Comparison of ENCODE assay signal across 10 mouse cellular contexts in the genomic region with DNA sequence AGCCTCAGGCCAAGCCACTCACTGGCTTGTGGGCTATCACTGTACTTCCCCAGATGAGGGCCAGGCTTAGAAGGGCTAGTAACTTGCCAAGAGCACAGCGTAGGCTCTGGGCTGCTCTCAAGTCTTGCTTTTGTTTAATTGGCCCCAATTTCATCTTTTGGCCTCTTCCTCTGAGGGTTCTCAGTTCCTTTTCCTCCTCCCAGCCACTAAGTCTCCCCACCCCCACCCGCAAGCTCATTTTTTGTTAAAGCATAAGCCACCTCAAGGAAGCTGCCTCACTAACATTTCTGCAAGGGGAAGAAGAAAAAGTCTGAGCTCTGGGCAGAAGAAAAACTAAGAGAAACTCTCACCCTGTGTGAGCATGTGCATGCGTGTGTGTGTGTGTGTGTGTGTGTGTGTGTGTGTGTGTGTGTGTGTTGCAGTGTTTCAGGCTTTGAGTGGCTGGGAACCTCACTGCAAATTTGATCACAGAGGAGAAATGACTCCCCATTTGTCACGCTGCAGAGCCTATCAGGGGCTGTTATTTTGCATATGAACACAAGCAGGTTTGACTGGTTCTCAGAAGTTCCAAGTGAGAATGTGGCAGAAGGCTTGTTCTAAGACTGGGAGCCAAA. TPM values are rescaled to one million over a fixed set of nuclear protein-coding genes. Genes with fewer than 3 reads are reported as not detected.
DNase-seq lines count a peak whose midpoint lies in the region; ATAC-seq and TF ChIP-seq lines count a peak whose summit lies in the region.
"Had no signal": no experiment of that assay in that cellular context is flagged by ENCODE, and none has a peak within 500 bp of the region (broad histone marks: within the 10 kb centered on the region; RNA-seq: fewer than 3 reads in every experiment).

No protein-coding gene starts in this region.

- no peaks in the 10 kb centered on the region for H3K36me3 ChIP-seq in hindbrain, embryonic 10.5 days
- H3K36me3 ChIP-seq in hindbrain, embryonic 12.5 days = no peaks in the 10 kb centered on the region
- H3K36me3 ChIP-seq in stomach, embryonic 15.5 days = no peaks in the 10 kb centered on the region
- no peaks in the 10 kb centered on the region for H3K36me3 ChIP-seq in midbrain, embryonic 10.5 days
- H3K36me3 ChIP-seq: limb, embryonic 13.5 days had no signal

- no peak for TF ChIP-seq CTCF in bone marrow, adult 2 months (IDR thresholded peaks at IDR 0.05; ENCODE audit: control insufficient read depth, insufficient read depth, low read length)

- no peaks in the 10 kb centered on the region for H3K9me3 ChIP-seq in hindbrain, embryonic 10.5 days
- no peaks in the 10 kb centered on the region for H3K9me3 ChIP-seq in hindbrain, embryonic 12.5 days (replicated peaks)
- H3K9me3 ChIP-seq in stomach, embryonic 15.5 days = no peaks in the 10 kb centered on the region
- no peaks in the 10 kb centered on the region for H3K9me3 ChIP-seq in midbrain, embryonic 10.5 days (replicated peaks)
- H3K9me3 ChIP-seq: limb, embryonic 13.5 days had no signal

- H3K4me2 ChIP-seq in hindbrain, embryonic 12.5 days (replicated peaks) = no peak overlapping the region
- peak overlapping the region; percentile 8; the same call in 1 of the 2 replicates for H3K4me2 ChIP-seq in stomach, embryonic 15.5 days
- H3K4me2 ChIP-seq: limb, embryonic 13.5 days had no signal

- no peak for DNase-seq in hindbrain, embryonic 10.5 days (ENCODE audit: low spot score)
- peak; percentile 44 for DNase-seq in kidney, postnatal 10 days
- DNase-seq in gastrocnemius, adult 18-20 months (ENCODE audit: low spot score) = no peak
- no peak for DNase-seq in spleen, postnatal 10 days (ENCODE audit: low spot score in 2 of 2)
- no peak for DNase-seq in midbrain, embryonic 10.5 days (ENCODE audit: low spot score)
- DNase-seq: cerebellum, adult 8-10 months had no signal

- peaks cover 46% of the 10 kb centered on the region for H3K27me3 ChIP-seq in hindbrain, embryonic 10.5 days (ENCODE audit: insufficient read depth, poor library complexity, severe bottlenecking)
- peaks cover 47% of the 10 kb centered on the region for H3K27me3 ChIP-seq in hindbrain, embryonic 12.5 days
- no peaks in the 10 kb centered on the region for H3K27me3 ChIP-seq in stomach, embryonic 15.5 days (replicated peaks)
- H3K27me3 ChIP-seq in midbrain, embryonic 10.5 days (ENCODE audit: low read depth, poor library complexity, severe bottlenecking) = peaks cover 48% of the 10 kb centered on the region

- H3K4me3 ChIP-seq in hindbrain, embryonic 10.5 days = no peak overlapping the region
- no peak overlapping the region for H3K4me3 ChIP-seq in hindbrain, embryonic 12.5 days
- no peak overlapping the region for H3K4me3 ChIP-seq in bone marrow, adult 2 months (replicated peaks; ENCODE audit: control insufficient read depth, low read depth, low read length)
- H3K4me3 ChIP-seq in stomach, embryonic 15.5 days (replicated peaks) = no peak overlapping the region
- no peak overlapping the region for H3K4me3 ChIP-seq in midbrain, embryonic 10.5 days
- H3K4me3 ChIP-seq: limb, embryonic 13.5 days had no signal

- 46% methylated on average over 4 of the region's 4 CpGs for WGBS in hindbrain, embryonic 10.5 days
- 66% methylated on average over 4 of the region's 4 CpGs for WGBS in hindbrain, embryonic 12.5 days
- under 1% methylated on average over 4 of the region's 4 CpGs for WGBS in bone marrow, adult 2 months
- WGBS in stomach, embryonic 15.5 days = 41% methylated on average over 4 of the region's 4 CpGs
- WGBS in midbrain, embryonic 10.5 days = 57% methylated on average over 4 of the region's 4 CpGs

- H3K4me1 ChIP-seq in hindbrain, embryonic 10.5 days (replicated peaks) = peaks cover 47% of the 10 kb centered on the region
- peaks cover 12% of the 10 kb centered on the region for H3K4me1 ChIP-seq in hindbrain, embryonic 12.5 days
- peaks cover 8% of the 10 kb centered on the region; the same call in 1 of the 2 replicates for H3K4me1 ChIP-seq in bone marrow, adult 2 months (ENCODE audit: control insufficient read depth, insufficient read depth, low read length)
- peaks cover 33% of the 10 kb centered on the region for H3K4me1 ChIP-seq in stomach, embryonic 15.5 days
- peaks cover 39% of the 10 kb centered on the region for H3K4me1 ChIP-seq in midbrain, embryonic 10.5 days

- no peak for TF ChIP-seq POLR2A in bone marrow, adult 2 months (IDR thresholded peaks at IDR 0.05; ENCODE audit: borderline replicate concordance, control insufficient read depth, low read depth, low read length)

- H3K27ac ChIP-seq in hindbrain, embryonic 10.5 days = peak overlapping the region; percentile 54; the same call in 1 of the 2 replicates
- no peak overlapping the region for H3K27ac ChIP-seq in hindbrain, embryonic 12.5 days
- peak overlapping the region; percentile 49 for H3K27ac ChIP-seq in bone marrow, adult 2 months (ENCODE audit: control insufficient read depth, insufficient read depth, low read depth, low read length, poor library complexity)
- peak overlapping the region; percentile 76 for H3K27ac ChIP-seq in stomach, embryonic 15.5 days
- H3K27ac ChIP-seq in midbrain, embryonic 10.5 days (replicated peaks) = no peak overlapping the region
- H3K27ac ChIP-seq: limb, embryonic 13.5 days had no signal

- H3K9ac ChIP-seq in hindbrain, embryonic 12.5 days = no peak overlapping the region
- H3K9ac ChIP-seq in stomach, embryonic 15.5 days = no peak overlapping the region
- H3K9ac ChIP-seq: limb, embryonic 13.5 days had no signal

- ATAC-seq in hindbrain, embryonic 12.5 days (ENCODE audit: low FRiP score) = no peak
- ATAC-seq in stomach, embryonic 15.5 days (ENCODE audit: insufficient read depth, low FRiP score, low read depth) = 0 out of 2 replicates have a peak, but pooled peaks have one; percentile 32

RNA-seq across cellular contexts. Expression of gene Plekhg6, which starts 12.7 kb away (rescaled TPM):
- polyA plus RNA-seq in hindbrain, embryonic 10.5 days (2016; fragmentation: Nextera tagmentation; extraction: Ambion mirVana) = 0.13 and 0.20 TPM in 2 replicates
- polyA plus RNA-seq in hindbrain, embryonic 12.5 days (2016; fragmentation: Nextera tagmentation; extraction: Ambion mirVana) = 0.18 and 0.22 TPM in 2 replicates
- 0.45 TPM in 1 of 2 replicates, not detected in the other for polyA plus RNA-seq in bone marrow, adult 2 months (2011; ENCODE audit: insufficient read depth, insufficient read length, low replicate concordance, missing spikeins)
- 3.1 and 3.9 TPM in 2 replicates for polyA plus RNA-seq in stomach, embryonic 15.5 days (2015; fragmentation: Nextera tagmentation; extraction: Ambion mirVana)
- total RNA-seq in gastrocnemius, adult 18-20 months (2021) = not detected
- 0.12 and 0.15 TPM in 2 replicates for polyA plus RNA-seq in midbrain, embryonic 10.5 days (2016; fragmentation: Nextera tagmentation; extraction: Ambion mirVana)

RNA-seq across cellular contexts. Expression of gene Tnfrsf1a, which starts 18.7 kb away (rescaled TPM):
- polyA plus RNA-seq in hindbrain, embryonic 10.5 days (2016; fragmentation: Nextera tagmentation; extraction: Ambion mirVana) = 26.8 and 27.1 TPM in 2 replicates
- 29.9 and 32.6 TPM in 2 replicates for polyA plus RNA-seq in hindbrain, embryonic 12.5 days (2016; fragmentation: Nextera tagmentation; extraction: Ambion mirVana)
- 18.4 and 63.5 TPM in 2 replicates for polyA plus RNA-seq in bone marrow, adult 2 months (2011; ENCODE audit: insufficient read depth, insufficient read length, low replicate concordance, missing spikeins)
- 67.6 and 69.5 TPM in 2 replicates for polyA plus RNA-seq in stomach, embryonic 15.5 days (2015; fragmentation: Nextera tagmentation; extraction: Ambion mirVana)
- total RNA-seq in gastrocnemius, adult 18-20 months (2021) = 10 to 100 TPM; 16.6 to 24.9 TPM
- 21.7 and 24.5 TPM in 2 replicates for polyA plus RNA-seq in midbrain, embryonic 10.5 days (2016; fragmentation: Nextera tagmentation; extraction: Ambion mirVana)

RNA-seq across cellular contexts. Expression of gene Scnn1a, which starts 47.4 kb away (rescaled TPM):
- 0.40 and 0.42 TPM in 2 replicates for polyA plus RNA-seq in hindbrain, embryonic 10.5 days (2016; fragmentation: Nextera tagmentation; extraction: Ambion mirVana)
- polyA plus RNA-seq in hindbrain, embryonic 12.5 days (2016; fragmentation: Nextera tagmentation; extraction: Ambion mirVana) = 0.48 and 0.49 TPM in 2 replicates
- 1.7 and 5.6 TPM in 2 replicates for polyA plus RNA-seq in bone marrow, adult 2 months (2011; ENCODE audit: insufficient read depth, insufficient read length, low replicate concordance, missing spikeins)
- 3.1 and 3.8 TPM in 2 replicates for polyA plus RNA-seq in stomach, embryonic 15.5 days (2015; fragmentation: Nextera tagmentation; extraction: Ambion mirVana)
- under 1 TPM; 0.19 to 0.25 TPM for total RNA-seq in gastrocnemius, adult 18-20 months (2021)
- polyA plus RNA-seq in midbrain, embryonic 10.5 days (2016; fragmentation: Nextera tagmentation; extraction: Ambion mirVana) = 0.25 and 0.48 TPM in 2 replicates

RNA-seq across cellular contexts. Expression of gene Ltbr, which starts 54.2 kb away (rescaled TPM):
- polyA plus RNA-seq in hindbrain, embryonic 10.5 days (2016; fragmentation: Nextera tagmentation; extraction: Ambion mirVana) = 21.0 and 22.7 TPM in 2 replicates
- 19.6 and 20.6 TPM in 2 replicates for polyA plus RNA-seq in hindbrain, embryonic 12.5 days (2016; fragmentation: Nextera tagmentation; extraction: Ambion mirVana)
- polyA plus RNA-seq in bone marrow, adult 2 months (2011; ENCODE audit: insufficient read depth, insufficient read length, low replicate concordance, missing spikeins) = 12.4 and 23.2 TPM in 2 replicates
- polyA plus RNA-seq in stomach, embryonic 15.5 days (2015; fragmentation: Nextera tagmentation; extraction: Ambion mirVana) = 62.7 and 64.5 TPM in 2 replicates
- 10 to 100 TPM; 15.3 to 17.7 TPM for total RNA-seq in gastrocnemius, adult 18-20 months (2021)
- polyA plus RNA-seq in midbrain, embryonic 10.5 days (2016; fragmentation: Nextera tagmentation; extraction: Ambion mirVana) = 21.2 and 23.5 TPM in 2 replicates

Comparison
In these comparisons a context has a peak if more than half of its experiments do, and no peak if none do; other contexts are left out.
1. H3K27ac ChIP-seq: peak in hindbrain, embryonic 10.5 days (single experiment), bone marrow, adult 2 months (single experiment) and stomach, embryonic 15.5 days (single experiment); none in hindbrain, embryonic 12.5 days (single experiment) and midbrain, embryonic 10.5 days (single experiment).